Mouse (Mus musculus): Measurements from ENCODE around the gene Iapp. TPM values are rescaled to one million over a fixed set of nuclear protein-coding genes. Genes with fewer than 3 reads are reported as not detected.
"Not testable (repeated sequence)": the region's sequence is repeated elsewhere in the genome, so short reads cannot be mapped to it uniquely, and the experiment has no call there.

The Iapp gene
- total RNA-seq (2021) = not detected

DNA sequence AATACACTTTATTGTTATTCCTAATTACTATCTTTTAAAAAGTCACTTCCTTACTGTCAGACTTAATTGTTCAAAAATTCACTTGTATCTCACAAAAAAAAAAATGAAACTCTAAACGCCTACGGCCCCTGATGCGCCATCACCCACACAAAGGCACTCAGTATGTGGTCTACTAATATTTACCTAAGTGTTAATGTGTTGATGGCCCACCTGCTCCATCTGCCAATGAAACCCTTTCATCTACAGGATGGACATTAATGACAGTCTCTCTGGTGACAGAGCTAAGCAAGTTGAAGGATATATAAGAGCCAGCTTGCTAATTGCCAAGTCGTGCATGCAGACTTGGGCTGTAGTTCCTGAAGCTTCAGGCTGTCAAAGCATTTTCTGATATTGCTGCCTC is at the start of gene Iapp:
Gene Iapp (plus strand): TSS at position 326 of the 400 bp plus-strand sequence.
- no peak for DNase-seq
- intact Hi-C loops (cut with DNase I) = no loop called here

DNA sequence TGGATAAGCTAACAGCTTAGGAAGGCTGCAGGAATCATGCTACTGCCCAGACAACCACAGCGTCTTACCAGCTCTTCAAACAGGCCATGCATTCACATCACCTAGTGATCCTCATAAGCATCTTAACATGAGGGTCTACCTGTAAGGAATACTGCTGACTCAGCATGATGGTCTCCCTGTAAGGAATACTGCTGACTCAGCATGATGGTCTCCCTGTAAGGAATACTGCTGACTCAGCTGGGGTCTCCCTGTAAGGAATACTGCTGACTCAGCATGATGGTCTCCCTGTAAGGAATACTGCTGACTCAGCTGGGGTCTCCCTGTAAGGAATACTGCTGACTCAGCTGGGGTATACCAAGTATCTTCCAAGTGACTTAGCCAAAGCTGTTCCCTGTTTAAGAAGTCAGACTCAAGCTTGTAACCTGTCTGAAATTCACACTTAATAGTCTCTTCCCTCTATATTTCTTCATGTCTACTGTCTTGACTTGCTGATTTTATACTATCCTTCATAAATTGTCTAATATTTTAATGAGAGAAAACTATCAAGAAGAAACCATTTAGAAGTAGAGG is 47.4 kb upstream of the Iapp start:
- intact Hi-C loops (cut with DNase I); DNase-seq: not testable (repeated sequence)

DNA sequence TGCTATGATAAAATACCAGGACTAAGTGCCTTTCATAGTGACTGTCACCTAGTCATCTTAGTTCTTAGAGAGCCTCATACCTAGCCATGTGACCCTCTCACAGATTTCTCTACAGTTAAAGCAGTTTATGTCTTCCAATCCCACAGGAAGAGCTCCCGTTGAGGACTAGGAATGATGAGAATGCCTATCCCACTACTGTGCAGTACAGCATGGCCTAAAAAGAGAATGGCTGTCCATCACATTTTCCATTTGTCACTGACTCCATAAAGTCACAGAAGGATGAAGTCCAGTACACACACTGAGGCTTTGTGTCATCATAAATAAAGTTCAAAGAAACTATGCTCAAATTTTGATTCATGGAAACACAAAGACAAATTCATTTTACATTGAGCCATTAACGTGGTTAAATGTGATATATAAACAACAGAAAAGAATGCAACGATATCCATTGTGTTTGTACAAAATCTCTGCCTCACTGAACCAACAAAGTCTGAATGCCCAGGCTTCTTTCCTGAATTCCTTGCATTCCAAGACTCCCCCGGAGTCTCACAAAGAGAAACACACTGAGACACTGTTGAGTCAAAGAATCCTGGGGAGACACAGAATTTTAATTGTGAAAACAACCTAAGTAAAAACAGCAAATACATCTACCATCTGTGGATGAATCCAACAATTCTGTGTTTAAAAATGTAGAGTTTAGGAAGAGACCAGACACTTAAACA is 22.3 kb upstream of the Iapp start:
- intact Hi-C loops (cut with DNase I) = no loop called here

GRCm38 (mm10) chr6:142289413-142290118 is 8.7 kb upstream of the Iapp start:
- no peak for DNase-seq
- intact Hi-C loops (cut with DNase I) = no loop called here

More for the DNA sequence above, 22.3 kb upstream of the Iapp start:
- DNase-seq = no peak

GRCm38 (mm10) chr6:142305076-142305475 is 6.9 kb downstream of the Iapp start:
- DNase-seq = no peak
- intact Hi-C loops (cut with DNase I) = no loop called here

DNA sequence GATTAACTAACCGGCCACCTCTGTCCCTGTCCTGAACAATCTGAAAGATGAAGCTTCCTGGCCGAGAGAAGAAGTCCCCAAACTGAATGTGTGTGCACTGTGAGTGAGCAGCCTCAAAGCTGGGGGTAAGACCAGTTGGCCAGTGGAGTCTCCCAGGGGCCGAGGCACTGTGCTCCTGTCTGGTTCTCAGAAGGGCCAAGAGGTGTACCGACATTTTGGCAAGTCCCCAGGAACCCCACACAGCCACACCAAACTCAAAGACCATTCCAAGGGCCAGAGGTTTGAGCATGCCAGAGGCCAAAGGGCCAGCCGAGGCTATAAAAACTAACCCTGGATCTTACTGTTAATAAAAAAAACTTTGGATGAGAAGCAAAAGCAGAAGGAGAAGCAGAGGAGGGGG is 16.1 kb downstream of the Iapp start:
- intact Hi-C loops (cut with DNase I) = no loop called here
- no peak for DNase-seq

GRCm38 (mm10) chr6:142317106-142317505 is 18.9 kb downstream of the Iapp start:
- intact Hi-C loops (cut with DNase I) = no loop called here
- DNase-seq = no peak

DNA sequence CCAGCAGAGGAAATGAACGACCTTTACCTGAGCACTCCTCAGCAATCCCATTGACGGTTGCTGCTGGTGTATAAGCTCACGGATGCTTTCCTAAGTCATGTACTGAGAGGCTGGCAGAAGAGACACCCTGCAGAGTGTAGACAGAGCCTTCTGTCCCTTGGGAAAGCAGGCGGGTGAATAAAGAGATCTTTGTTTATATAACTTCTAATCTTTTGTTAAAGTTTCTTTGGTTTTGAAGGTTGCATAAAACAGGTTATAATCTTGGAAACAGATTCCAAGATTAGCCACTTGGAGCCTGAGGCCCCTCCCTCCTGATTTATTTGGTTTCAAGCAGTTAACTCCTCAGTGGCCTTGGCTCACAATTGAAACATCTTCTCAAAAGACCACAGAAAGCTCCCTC is 24.7 kb downstream of the Iapp start, which contains the start of gene Slco1a5:
Gene Slco1a5 (minus strand): TSS at position 101 of the 400 bp plus-strand sequence.
- no peak for DNase-seq
- intact Hi-C loops (cut with DNase I) = no loop called here

DNA sequence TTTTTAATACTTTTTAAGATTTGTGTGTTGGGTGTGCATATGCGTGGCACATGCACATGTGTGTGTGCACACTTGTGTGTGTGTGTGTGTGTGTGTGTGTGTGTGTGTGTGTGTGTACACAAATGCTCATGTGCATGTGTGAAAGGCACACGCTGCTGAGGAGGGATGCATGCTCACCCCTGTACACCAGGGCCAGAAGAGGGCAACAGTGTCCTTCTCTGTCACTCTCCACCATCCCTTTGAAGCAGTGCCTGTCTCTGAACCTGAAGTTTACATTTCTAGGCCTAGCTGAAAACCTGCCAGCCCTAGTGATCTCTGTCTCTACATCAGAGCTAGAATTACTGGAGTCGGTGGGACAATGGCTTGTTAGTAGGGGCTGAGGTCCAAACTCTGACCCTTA is 28.4 kb downstream of the Iapp start:
- no peak for DNase-seq
- intact Hi-C loops (cut with DNase I) = no loop called here

DNA sequence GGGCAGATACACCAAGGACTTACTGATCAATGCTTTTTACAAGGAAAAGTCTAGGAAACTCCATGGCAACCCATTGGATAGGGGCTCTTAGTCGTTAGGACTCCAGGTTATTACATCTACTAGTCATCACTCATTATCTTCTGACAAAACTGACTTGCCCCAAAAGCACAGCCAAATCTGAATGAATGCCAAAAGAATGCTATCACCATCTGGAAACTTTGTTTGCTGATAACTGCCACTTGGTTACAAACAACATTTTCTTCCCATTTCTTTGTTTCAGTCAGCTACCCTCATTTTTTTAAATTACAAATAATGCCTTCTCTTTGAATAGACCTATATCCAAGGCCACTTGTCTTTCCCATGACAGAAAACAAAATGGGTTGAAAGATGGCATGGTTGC is 31.0 kb downstream of the Iapp start:
- intact Hi-C loops (cut with DNase I) = no loop called here
- no peak for DNase-seq

DNA sequence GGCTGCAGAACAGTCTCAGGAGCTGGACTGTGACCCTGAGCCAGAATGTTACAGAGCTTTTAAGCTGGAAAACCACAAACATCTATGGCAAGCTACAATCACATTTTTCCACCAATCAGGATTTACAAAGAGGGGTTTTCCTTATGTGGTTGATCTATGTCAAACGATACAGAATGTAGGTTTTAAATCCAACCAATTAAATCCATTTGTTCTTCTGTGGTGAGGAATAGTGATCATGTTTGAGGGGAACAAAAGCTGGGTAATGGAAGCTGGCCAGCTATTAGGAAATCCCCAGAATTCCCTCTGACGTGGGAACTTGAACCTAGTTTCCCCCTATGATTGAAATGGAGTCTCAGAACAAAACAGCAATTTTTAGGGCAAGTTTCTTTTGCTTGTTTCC is 40.7 kb downstream of the Iapp start:
- intact Hi-C loops (cut with DNase I) = no loop called here
- no peak for DNase-seq

DNA sequence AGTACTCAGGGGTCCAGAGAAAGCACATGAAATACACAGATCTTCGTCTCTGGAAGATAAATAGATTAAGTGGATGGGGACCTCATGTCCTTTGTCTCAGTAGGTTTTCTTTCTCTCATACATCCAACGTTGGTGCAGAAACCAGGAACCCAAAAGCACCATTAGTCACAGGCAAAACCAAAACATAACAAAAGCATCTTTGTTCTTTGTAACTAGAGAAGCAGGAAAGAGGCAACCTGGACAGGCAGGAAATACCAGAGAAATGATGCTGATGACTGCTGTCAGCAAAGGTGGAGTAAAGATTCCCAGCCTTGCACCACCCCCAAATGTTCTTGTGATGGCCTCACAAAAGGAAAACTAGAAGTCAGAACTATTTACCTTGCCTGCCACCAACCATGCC is 41.4 kb downstream of the Iapp start:
- intact Hi-C loops (cut with DNase I) = no loop called here
- DNase-seq = no peak

DNA sequence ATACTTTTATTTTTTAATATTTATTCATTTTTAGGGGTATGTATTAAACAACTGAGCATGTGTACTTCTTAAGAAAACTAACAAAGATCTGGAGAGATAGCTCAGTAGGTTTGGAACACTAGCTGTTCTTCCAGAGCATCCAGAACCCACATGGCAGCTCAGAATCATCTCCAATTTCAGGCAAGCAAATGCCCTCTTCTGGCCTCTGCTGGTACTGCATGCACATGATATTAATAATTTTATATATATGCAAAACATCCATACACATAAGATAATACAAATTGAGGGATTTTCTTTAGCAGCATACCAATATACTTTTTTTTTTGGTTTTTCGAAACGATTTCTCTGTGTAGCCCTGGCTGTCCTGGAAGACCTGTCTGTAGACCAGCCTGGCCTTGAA is 45.3 kb downstream of the Iapp start:
- DNase-seq = peak in 1 of 2 experiments; percentile 46
- intact Hi-C loops (cut with DNase I) = no loop called here

DNA sequence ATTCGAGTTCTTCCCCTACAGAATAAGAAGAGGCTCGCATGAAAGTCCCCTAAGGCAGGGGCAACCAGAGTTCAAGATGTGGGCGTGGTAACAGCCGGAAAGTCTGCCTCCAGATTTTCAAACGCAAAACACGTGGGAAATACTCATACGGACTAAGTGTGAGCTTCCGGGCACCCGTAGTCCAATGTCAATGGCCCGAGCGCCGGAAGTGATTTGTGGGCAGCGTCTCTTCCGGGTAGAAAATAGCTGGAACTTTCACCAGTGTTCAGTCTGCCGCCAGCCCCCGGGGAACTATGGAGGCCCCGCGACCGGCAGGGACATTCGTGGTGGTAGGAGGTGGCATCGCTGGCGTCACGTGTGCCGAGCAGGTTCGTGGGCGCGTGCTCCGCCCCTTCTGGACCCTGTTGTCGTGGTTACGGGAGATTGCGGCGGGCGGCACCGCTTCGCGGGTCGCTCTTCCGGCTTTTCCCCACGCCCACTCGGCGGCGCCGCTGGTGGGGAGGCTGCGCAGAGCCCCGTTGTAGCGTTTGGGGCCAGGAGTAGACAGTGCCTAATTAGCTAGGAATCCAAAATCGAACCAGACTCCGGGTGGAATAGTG is 47.3 kb downstream of the Iapp start, which contains the start of gene Pyroxd1:
Gene Pyroxd1 (plus strand): TSS at position 215 of the 599 bp plus-strand sequence.
- DNase-seq = peak; percentile 79 to 84
- intact Hi-C loops (cut with DNase I) = loop anchor here (2.0 to 5.0 kb wide), 3 partner anchors 41 to 412 kb away; partner anchors contain the start of genes Cmas, Golt1b and Recql

DNA sequence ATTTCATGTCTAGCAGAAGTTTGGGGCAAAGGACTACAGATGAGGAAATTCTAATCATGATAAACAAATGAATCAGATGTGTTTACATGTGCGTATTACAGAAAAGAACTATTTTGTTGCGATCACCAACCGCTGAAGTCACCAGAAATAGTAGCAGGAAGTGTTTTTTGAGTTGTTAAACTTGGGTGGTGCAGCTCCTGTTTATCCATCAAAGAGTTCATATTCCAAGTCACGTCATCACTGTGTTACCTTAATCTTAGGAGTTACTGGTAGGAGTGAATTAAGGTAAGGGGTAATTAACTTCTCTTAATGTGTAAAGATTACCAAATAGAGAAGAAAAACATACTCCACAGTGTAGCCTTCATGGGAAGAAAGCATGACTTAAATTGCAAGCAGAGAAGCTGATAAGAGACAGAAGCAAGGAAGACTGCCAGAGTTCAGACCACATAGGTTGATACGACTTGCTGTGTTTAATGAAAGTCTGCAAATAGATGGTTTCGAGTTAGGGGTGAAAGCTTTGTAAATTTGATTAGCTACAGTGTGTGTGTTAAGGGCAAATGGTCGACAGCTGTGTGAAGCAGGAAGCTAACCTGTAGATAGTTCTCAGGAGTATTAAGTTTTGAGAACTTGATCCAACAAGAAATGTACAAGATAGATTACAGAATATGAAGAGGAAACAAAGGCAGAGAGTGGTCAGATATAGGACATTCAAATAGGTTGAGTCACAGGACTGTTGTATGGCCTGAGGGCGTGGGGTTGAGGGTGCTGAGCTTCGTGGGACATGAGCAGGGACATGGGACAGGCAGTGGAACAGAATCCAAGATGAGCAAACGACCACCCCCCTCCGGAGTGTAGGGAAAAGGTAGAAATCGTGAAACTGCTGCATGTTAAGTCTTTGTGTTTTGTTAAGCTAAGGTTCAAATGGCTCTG is 48.2 kb downstream of the Iapp start:
- intact Hi-C loops (cut with DNase I) = loop anchor here (2.0 to 5.0 kb wide), 3 partner anchors 40 to 411 kb away; partner anchors contain the start of genes Cmas, Golt1b and Recql
- DNase-seq = no peak

DNA sequence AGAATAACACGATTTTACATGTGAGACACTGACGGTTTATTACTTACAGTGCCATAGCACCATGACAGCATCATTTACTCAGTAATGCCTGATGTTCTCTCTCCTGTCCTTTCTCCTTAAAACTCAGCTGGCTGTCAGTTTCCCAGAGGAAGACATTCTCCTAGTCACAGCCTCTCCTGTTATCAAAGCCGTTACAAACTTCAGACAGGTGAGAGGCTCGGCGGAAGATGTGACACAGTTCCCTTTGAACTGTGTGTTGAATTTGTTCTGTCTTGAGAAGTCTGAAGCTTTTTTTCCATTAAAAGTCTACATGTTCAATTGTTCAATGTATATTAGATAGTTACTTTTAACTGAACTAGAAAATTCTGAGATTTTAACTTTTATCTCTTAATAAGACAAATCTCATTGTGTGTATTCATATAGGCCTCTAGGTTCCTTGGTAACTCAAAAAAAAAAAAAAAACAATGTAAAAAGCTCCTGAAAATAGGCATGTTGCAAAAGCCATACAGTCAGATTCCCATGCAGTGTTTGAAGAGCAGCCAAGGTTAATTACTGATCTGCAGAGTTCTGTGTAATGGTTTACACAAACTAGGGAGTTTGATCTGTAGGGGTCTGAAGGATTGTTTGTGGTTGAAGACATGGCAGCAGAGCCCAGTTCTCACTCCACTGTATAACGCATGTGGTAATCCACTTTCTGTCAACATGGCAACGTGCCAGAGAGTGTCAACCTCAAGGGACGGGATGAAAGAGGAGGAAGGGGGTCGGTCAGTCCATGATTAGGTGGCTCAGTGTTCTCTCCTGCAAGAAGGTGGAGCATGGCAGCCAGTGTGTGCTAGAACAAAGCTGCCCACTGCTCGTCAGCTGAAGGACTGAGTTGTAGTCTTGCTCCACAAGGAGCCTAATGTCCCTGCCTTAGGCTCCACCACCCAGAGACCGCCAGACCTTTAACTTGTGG is 49.5 kb downstream of the Iapp start:
- intact Hi-C loops (cut with DNase I) = loop anchor here (2.0 to 5.0 kb wide), 3 partner anchors 39 to 410 kb away; partner anchors contain the start of genes Cmas, Golt1b and Recql
- DNase-seq = no peak

DNA sequence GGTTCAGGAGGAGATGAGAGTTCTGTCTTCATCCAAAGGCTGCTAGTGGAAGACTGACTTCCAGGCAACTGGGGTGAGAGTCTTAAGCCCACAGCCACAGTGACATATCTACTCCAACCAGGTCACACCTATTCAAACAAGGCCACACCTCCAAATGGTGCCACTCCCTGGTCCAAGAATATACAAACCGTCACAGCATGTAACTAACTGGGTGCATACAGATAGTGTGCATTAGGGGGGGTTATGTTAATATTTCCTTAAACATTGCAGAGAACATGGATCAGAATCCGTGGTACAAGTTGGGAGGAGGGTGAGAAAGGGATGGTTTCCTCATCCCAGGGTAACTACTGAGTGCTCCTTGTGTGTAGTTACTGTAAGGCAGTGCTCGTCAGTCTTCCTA is 53.9 kb downstream of the Iapp start:
- DNase-seq; intact Hi-C loops (cut with DNase I): not testable (repeated sequence)
